Mouse (Mus musculus) intestine, postnatal 0 days (tissue): ENCODE results near the gene Tcf15. TPM values are rescaled to one million over a fixed set of nuclear protein-coding genes. Genes with fewer than 3 reads are reported as not detected.
A peak's percentile ranks its signal among the peaks of the same experiment; 100 is the strongest.

Experiments used
- ATAC-seq: fragments of 200-750 bp; cut with Nextera tagmentation; 2 replicates; pipeline ENCODE4 v1.8.0; 2017; ENCODE audit warnings: mild to moderate bottlenecking, moderate TSS enrichment, moderate library complexity
- H3K27ac ChIP-seq: fragments of 300-500 bp; sonication (generic); 2 replicates; pipeline ENCODE4 v1.5.1; 2014; ENCODE audit warnings: mild to moderate bottlenecking, low read depth, low read length, moderate library complexity
- H3K27me3 ChIP-seq: fragments of 300-500 bp; sonication (generic); replicated peaks from 2 replicates; pipeline ENCODE4 v1.6.1; 2014; ENCODE audit warnings: low read length, mixed read lengths; ENCODE audit not compliant: control insufficient read depth, insufficient read depth
- H3K36me3 ChIP-seq: fragments of 300-500 bp; sonication (generic); 2 replicates; pipeline ENCODE4 v1.6.1; 2014; ENCODE audit warnings: mild to moderate bottlenecking, moderate library complexity; ENCODE audit not compliant: control insufficient read depth, insufficient read depth
- H3K4me1 ChIP-seq: fragments of 300-500 bp; sonication (generic); replicated peaks from 2 replicates; pipeline ENCODE4 v1.6.1; 2014; ENCODE audit warnings: antibody characterized with exemption, low read length, mixed read lengths; ENCODE audit not compliant: control insufficient read depth, insufficient read depth
- H3K4me2 ChIP-seq: fragments of 300-500 bp; sonication (generic); replicated peaks from 2 replicates; pipeline ENCODE4 v1.6.1; 2014; ENCODE audit warnings: low read depth, mild to moderate bottlenecking, moderate library complexity
- H3K4me3 ChIP-seq: fragments of 300-500 bp; sonication (generic); 2 replicates; pipeline ENCODE4 v1.5.1; 2014; ENCODE audit warnings: low read depth, low read length
- H3K9ac ChIP-seq: fragments of 300-500 bp; sonication (generic); 2 replicates; pipeline ENCODE4 v1.6.1; 2014; ENCODE audit warnings: mild to moderate bottlenecking, low read depth, low read length
- H3K9me3 ChIP-seq: fragments of 300-500 bp; sonication (generic); 2 replicates; pipeline ENCODE4 v1.6.1; 2016; ENCODE audit warnings: mixed run types; ENCODE audit not compliant: control insufficient read depth
- CTCF ChIP-seq: sonication (generic); IDR thresholded peaks from 2 replicates; pipeline ENCODE4 v1.5.1; 2016; ENCODE audit warnings: low read depth, mild to moderate bottlenecking, control low read depth, antibody characterized with exemption, moderate library complexity
- WGBS: fragments of 180-500 bp; shearing (Covaris S2); extraction: QIAGEN DNeasy Blood & Tissue Kit; methylation state at CpG from one replicate; pipeline ENCODE4 v1.1.7; 2014; 5-methylcytosine and 5-hydroxymethylcytosine counted together
- polyA plus RNA-seq: library from polyadenylated mRNA; unstranded; fragments of >200 nt; fragmentation: Nextera tagmentation; extraction: Ambion mirVana; gene quantifications from 2 replicates; pipeline ENCODE4 v1.2.1, GENCODE M21; 2015

Tcf15 gene
- polyA plus RNA-seq, 1 experiment from 2014 or later: 3.2 TPM

DNA sequence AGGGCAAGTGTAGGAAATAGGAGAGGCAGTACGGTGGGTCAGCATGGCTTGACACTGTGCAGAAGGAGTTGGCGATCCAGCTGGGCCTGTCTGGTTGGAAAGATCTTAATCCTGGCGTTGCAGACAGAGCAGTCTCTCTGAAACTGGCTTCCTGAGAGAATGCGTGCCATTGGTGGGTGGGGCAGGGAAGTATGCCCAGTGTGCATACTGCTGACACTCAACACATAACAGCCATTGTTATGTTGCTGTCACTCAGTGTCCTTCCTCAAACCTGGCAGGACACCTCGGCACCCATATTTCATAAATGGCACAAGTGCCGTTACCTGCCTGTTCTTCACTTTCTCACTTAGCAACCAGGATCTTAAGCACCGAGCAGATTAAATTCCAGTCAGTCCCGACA is 10.7 kb upstream of the Tcf15 start:
- Histone ChIP-seq H3K4me3 (no peak overlapping the region), H3K4me1 (no peaks in the 10 kb centered on the region), H3K9me3 (no peaks in the 10 kb centered on the region), H3K27me3 (no peaks in the 10 kb centered on the region), H3K36me3 (no peaks in the 10 kb centered on the region), H3K4me2 (no peak overlapping the region), H3K9ac (no peak overlapping the region), H3K27ac (no peak overlapping the region)
- 34% methylated on average over 8 of the region's 8 CpGs for WGBS
- no peak for ATAC-seq
- no peak for TF ChIP-seq CTCF

DNA sequence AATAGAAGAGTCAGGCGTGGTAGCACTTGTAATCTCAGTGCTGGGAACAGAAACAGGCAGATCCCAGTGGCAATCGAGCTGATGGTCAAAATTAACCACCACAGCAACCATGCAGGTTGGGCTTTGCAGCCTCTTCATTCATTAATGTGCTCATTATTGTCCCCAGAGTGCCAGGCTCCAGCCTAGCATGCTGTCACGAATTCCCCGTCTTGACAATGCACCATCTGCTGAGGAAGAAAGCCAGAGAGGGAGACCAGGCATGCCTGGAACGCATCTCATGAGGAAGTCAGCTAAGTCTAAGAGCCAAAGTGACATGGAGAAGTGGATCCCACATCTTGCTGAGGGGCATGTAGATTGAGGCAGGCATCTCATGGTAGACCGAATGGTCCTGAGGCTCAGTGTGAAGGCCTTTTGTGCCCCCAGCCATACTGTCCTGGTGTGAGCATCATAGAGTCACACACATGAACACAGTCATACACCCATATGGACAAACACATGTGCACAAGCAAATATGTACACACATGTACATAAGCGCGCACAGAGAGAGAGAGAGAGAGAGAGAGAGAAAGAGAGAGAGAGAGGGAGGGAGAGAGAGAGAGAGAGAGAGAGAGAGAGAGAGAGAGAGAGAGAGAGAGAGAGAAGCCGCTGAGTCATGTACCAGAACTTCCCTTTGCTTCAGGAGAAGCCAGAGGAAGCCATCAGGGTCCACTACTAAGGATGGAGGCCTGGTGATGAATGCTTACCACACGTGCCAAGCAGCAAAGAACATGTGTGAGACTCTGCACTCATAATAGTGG is 4.0 kb upstream of the Tcf15 start:
- H3K27ac ChIP-seq: no peak overlapping the region
- no peak overlapping the region for H3K4me2 ChIP-seq
- H3K36me3 ChIP-seq: no peaks in the 10 kb centered on the region
- no peak for ATAC-seq
- no peaks in the 10 kb centered on the region for H3K9me3 ChIP-seq
- H3K27me3 ChIP-seq: peaks cover 38% of the 10 kb centered on the region
- H3K4me1 ChIP-seq: no peaks in the 10 kb centered on the region
- WGBS: 72% methylated on average over 10 of the region's 10 CpGs
- no peak overlapping the region for H3K4me3 ChIP-seq
- H3K9ac ChIP-seq: no peak overlapping the region
- no peak for TF ChIP-seq CTCF

DNA sequence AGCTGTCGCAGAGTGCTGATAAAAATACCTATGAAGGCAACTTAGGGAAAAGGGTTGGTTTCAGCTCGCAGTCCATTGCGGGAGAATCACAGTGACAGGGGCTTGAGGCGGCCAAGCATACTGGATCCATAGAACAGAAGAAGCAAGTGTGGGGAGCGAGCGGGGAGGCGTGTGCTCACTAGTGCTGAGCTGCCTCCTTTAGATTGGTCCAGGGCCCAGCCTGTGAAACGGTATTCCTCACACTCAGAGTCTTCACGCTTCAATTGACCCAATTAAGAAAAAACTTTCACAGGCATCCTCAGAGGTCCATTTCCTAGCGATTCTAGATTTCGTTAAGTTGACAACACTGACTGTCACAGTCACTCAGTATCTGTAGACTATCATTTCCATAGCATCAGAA is 2.4 kb upstream of the Tcf15 start:
- H3K4me2 ChIP-seq: no peak overlapping the region
- WGBS: 54% methylated on average over 11 of the region's 11 CpGs
- H3K9ac ChIP-seq: no peak overlapping the region
- no peaks in the 10 kb centered on the region for H3K4me1 ChIP-seq
- H3K27ac ChIP-seq: no peak overlapping the region
- peaks cover 45% of the 10 kb centered on the region for H3K27me3 ChIP-seq
- no peaks in the 10 kb centered on the region for H3K36me3 ChIP-seq
- no peak for TF ChIP-seq CTCF
- H3K4me3 ChIP-seq: no peak overlapping the region
- ATAC-seq: no peak
- H3K9me3 ChIP-seq: no peaks in the 10 kb centered on the region

DNA sequence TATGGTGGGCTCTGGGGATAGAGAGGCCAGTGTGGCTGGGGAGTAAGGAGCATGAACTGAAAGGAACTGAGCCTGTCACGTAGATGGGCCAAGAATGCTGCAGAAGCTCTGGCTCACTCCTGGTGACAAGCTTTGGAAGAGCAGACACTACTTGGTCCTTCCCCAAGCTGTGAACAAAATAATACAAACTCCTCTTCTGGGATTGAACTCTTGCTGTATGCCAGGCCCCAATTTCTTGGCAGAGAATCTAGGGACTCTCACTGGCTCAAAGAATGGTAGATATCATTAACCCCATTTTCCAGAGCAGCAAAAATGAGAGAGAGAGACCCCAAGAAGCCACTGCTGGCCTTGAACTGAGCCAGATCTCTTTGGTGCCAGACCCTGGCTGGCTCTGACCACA is 1.9 kb upstream of the Tcf15 start:
- WGBS: 22% methylated on average over 1 of the region's 1 CpGs
- no peak overlapping the region for H3K27ac ChIP-seq
- H3K27me3 ChIP-seq: peaks cover 45% of the 10 kb centered on the region
- H3K4me3 ChIP-seq: peak overlapping the region; percentile 32
- H3K4me2 ChIP-seq: peak overlapping the region; percentile 84
- no peaks in the 10 kb centered on the region for H3K9me3 ChIP-seq
- no peaks in the 10 kb centered on the region for H3K4me1 ChIP-seq
- no peak for TF ChIP-seq CTCF
- H3K36me3 ChIP-seq: no peaks in the 10 kb centered on the region
- H3K9ac ChIP-seq: no peak overlapping the region
- no peak for ATAC-seq

DNA sequence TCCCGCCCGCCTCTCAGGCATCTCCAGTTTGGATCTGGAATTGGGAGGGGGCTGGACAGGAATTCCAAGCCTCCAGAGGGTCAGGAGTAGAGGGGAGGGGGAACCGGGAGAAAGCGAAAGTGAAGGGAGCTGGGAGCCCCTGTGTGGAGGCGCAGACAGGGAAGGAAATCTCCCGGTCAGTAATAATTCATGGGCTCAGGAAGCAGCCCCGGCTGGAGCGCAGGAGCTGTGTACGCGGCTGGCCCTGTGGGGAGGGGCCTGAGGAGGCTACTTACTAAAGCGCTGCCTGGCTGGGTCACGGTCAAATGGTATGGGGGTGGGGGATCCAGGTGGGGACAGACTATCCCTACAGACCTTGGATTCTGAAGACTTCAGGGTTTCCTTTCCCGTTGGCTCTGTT is 1.3 kb upstream of the Tcf15 start:
- Histone ChIP-seq H3K27ac (no peak overlapping the region), H3K36me3 (no peaks in the 10 kb centered on the region), H3K27me3 (peaks cover 45% of the 10 kb centered on the region), H3K4me1 (no peaks in the 10 kb centered on the region), H3K4me2 (peak overlapping the region; percentile 84), H3K9me3 (no peaks in the 10 kb centered on the region), H3K4me3 (peak overlapping the region; percentile 32), H3K9ac (no peak overlapping the region)
- no peak for TF ChIP-seq CTCF
- WGBS: 2% methylated on average over 13 of the region's 13 CpGs
- ATAC-seq: no peak

DNA sequence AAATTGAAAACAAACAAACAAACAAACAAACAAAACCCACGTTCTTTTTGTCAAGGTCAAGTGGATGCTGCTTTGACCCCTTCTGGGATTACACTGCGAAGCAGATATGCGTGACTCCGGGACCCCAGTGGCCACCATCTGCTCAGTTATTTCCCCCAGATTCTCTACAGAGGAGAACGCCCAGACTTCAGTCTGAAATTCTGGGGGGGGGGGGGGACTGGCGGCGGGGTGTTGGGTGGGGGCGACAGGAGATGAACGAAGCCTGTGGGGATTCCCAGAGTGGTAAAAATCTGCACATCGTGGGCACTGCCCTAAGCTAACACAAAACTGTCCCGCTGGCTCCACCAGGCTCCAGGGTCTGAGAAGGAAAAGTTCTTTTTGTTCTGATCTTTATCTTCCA is 790 bp upstream of the Tcf15 start:
- Histone ChIP-seq H3K4me2 (peak overlapping the region; percentile 84), H3K4me1 (no peaks in the 10 kb centered on the region), H3K27me3 (peaks cover 45% of the 10 kb centered on the region), H3K9me3 (no peaks in the 10 kb centered on the region), H3K27ac (no peak overlapping the region), H3K4me3 (peak overlapping the region; percentile 32; the same call in 1 of the 2 replicates), H3K36me3 (no peaks in the 10 kb centered on the region), H3K9ac (no peak overlapping the region)
- ATAC-seq: no peak
- no peak for TF ChIP-seq CTCF
- WGBS: 7% methylated on average over 11 of the region's 11 CpGs
